Mouse (Mus musculus) CD4-positive naive resting alpha-beta T cell, adult 57 days (primary cell): ENCODE measurements around the gene Kcnh2. TPM values are rescaled to one million over a fixed set of nuclear protein-coding genes. Genes with fewer than 3 reads are reported as not detected.

ENCODE experiments used
- total RNA-seq: library from RNA; stranded (reverse); gene quantifications from one replicate; pipeline ENCODE4 v1.2.4, GENCODE M21; 2023

Kcnh2 gene
- 6.1 TPM for total RNA-seq

GRCm38 (mm10) chr5:24351278-24351677 lies at the start of gene Kcnh2:
Gene Kcnh2 (minus strand): TSS chr5:24351604.

GRCm38 (mm10) chr5:24393392-24393997 lies 42.1 kb upstream of the Kcnh2 start, which contains the start of gene Abcb8:
Gene Abcb8 (plus strand): TSS chr5:24393663.

GRCm38 (mm10) chr5:24391864-24392263 lies 40.5 kb upstream of the Kcnh2 start, which contains the start of gene Atg9b:
Gene Atg9b (minus strand): TSS chr5:24392143.

GRCm38 (mm10) chr5:24364508-24364907 lies 13.1 kb upstream of the Kcnh2 start, which contains the start of gene Nos3:
Gene Nos3 (plus strand): TSS chr5:24364810.

Other genes starting within 250 kb of the Kcnh2 start
- 9.0 TPM for gene Nupl2, start 186.6 kb downstream of the Kcnh2 start, total RNA-seq
- 0.15 TPM for gene Nos3, start 13.2 kb upstream of the Kcnh2 start, total RNA-seq
- not detected for gene Atg9b, start 40.5 kb upstream of the Kcnh2 start, total RNA-seq
- gene Abcb8, start 42.1 kb upstream of the Kcnh2 start, total RNA-seq = 15.5 TPM
- not detected for gene Asic3, start 61.8 kb upstream of the Kcnh2 start, total RNA-seq
- gene Cdk5, start 71.9 kb upstream of the Kcnh2 start, total RNA-seq = 29.0 TPM
- gene Slc4a2, start 72.2 kb upstream of the Kcnh2 start, total RNA-seq = 62.8 TPM
- 109 TPM for gene Fastk, start 93.7 kb upstream of the Kcnh2 start, total RNA-seq
- 32.6 TPM for gene Tmub1, start 96.2 kb upstream of the Kcnh2 start, total RNA-seq
- gene Agap3, start 100.6 kb upstream of the Kcnh2 start, total RNA-seq = 90.2 TPM
- not detected for gene Gbx1, start 175.6 kb upstream of the Kcnh2 start, total RNA-seq
- not detected for gene Asb10, start 189.4 kb upstream of the Kcnh2 start, total RNA-seq
- gene 4931409K22Rik, start 205.2 kb upstream of the Kcnh2 start, total RNA-seq = not detected
- gene Abcf2, start 225.9 kb upstream of the Kcnh2 start, total RNA-seq = 51.1 TPM
- 34.1 TPM for gene Chpf2, start 235.1 kb upstream of the Kcnh2 start, total RNA-seq